Mouse (Mus musculus): ENCODE data around the gene Myo18b.

DNA sequence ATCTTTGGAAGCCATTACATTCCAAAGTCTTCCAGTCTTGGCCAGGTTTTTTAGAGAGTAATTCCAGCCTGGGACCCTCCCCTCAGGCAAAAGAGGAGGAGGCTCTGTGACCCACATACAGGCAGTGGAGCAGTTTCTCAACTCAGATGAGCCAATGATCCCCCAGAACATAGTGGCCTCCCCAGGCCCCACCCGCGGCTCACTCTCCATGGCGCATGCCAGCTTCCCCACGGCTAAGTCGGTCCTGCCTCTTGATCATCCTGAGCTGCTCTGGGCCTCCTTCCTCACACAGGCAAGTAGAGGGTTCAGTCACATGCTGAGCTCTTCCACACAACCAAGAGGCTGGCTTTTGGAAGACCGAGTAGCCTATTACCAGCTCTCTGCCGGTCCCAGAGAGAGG lies 7.5 kb downstream of the Myo18b start:
- TF ChIP-seq GATA2 (IDR thresholded peaks at IDR 0.05; ENCODE audit: borderline replicate concordance, low read depth, low read length), result no peak
- TF ChIP-seq CTCF (IDR thresholded peaks at IDR 0.05; ENCODE audit: low read depth, low read length), result no peak
- TF ChIP-seq GATA1 (IDR thresholded peaks at IDR 0.05; ENCODE audit: borderline replicate concordance, low read length), result no peak
- no peak for TF ChIP-seq TAL1 (conservative IDR thresholded peaks at IDR 0.05; ENCODE audit: low read depth, low read length)

Measured in G1E (cell line).